Mouse (Mus musculus) lung, postnatal 0 days (tissue): ENCODE results near the gene Ptpn11.

Source experiments
- CTCF ChIP-seq: IDR thresholded peaks from 2 replicates; pipeline ENCODE4 v1.5.1; 2016; ENCODE audit warnings: antibody characterized with exemption, mild to moderate bottlenecking
- EP300 ChIP-seq: IDR thresholded peaks from 2 replicates; pipeline ENCODE4 v1.6.1; 2016; ENCODE audit warnings: antibody characterized with exemption, mild to moderate bottlenecking, control low read depth

DNA sequence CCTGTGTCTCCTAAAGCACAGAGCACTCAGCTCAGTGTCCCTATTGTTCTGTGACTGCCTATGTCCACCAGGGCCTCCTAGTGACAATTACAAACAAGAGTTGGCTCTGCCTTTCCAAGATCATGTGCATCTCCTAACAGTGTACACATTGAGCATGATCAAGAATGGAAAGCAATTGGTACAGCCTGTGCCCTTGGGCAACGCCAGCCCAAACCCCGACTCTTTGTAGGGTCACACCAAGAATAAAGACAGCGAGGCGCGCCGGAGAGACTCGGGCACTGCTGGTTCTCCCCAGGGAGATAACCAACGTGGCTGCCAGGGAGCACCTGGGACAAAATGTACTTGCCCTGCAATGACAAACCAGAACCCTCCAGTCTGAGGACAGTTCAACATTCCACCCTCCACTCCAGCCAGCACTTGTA lies 3.6 kb downstream of the Ptpn11 start:
- peak; percentile 6; the same call in 1 of the 2 replicates for TF ChIP-seq CTCF
- no peak for TF ChIP-seq EP300
